Mouse (Mus musculus) heart, postnatal 0 days (tissue): ENCODE measurements around the gene Jazf1.

Experiments
- CTCF ChIP-seq: IDR thresholded peaks from 2 replicates; pipeline ENCODE4 v1.5.1; 2016; ENCODE audit warnings: antibody characterized with exemption, control low read depth, low read depth
- EP300 ChIP-seq: IDR thresholded peaks from 2 replicates; pipeline ENCODE4 v1.6.1; 2016; ENCODE audit warnings: antibody characterized with exemption, low read depth

- TF ChIP-seq CTCF (no peak), EP300 (no peak)
Observed at GRCm38 (mm10) chr6:53006032-53006431, 62.4 kb downstream of the Jazf1 start.
